Mouse (Mus musculus) right cerebral cortex, postnatal 25 days (tissue): Measurements from ENCODE around the gene Duox1.
A peak's percentile ranks its signal among the peaks of the same experiment; 100 is the strongest.
"Not testable (repeated sequence)": the region's sequence is repeated elsewhere in the genome, so short reads cannot be mapped to it uniquely, and the experiment has no call there.

Experiments
- DNase-seq: peaks from one replicate; pipeline ENCODE4 v3.0.0; 2022

Duox1 gene

DNA sequence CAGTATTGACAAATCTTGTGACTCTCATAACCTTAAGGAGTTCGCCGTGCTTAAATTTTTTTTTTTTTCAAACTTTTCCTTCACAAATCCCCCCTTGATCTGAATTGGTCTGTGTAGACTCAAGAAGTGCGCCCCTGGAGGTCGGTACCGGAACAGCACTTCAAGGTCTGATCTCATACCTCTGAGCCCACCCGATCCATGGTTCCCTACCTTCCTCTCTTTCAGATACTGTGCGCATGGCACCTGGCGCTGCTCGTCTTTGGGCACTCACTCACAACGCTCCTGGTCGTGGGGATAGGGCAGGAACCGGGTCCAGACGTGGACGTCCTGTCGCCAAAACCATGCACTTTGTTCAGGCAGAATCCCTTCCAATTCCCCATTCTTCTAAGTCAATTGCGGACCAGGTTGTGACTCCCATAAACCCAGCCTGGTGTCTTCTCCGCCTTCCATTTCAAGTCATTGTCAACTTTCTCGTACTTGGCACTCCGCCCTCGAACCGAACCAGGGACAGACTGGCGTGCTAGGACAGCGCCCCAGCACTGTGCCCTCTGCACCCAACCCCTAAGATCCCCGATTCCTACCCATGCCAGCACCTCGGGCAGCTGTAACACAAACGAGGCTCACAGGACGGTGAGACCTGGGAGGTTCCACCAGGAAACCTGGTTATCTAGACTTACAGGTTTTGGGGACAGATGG lies 2.6 kb upstream of the Duox1 start:
- no peak for DNase-seq

- no peak for DNase-seq
Measured at GRCm38 (mm10) chr2:122313536-122313935, 1.9 kb upstream of the Duox1 start, which contains the start of gene Duoxa1. Gene Duoxa1 (minus strand): TSS chr2:122313730.

DNA sequence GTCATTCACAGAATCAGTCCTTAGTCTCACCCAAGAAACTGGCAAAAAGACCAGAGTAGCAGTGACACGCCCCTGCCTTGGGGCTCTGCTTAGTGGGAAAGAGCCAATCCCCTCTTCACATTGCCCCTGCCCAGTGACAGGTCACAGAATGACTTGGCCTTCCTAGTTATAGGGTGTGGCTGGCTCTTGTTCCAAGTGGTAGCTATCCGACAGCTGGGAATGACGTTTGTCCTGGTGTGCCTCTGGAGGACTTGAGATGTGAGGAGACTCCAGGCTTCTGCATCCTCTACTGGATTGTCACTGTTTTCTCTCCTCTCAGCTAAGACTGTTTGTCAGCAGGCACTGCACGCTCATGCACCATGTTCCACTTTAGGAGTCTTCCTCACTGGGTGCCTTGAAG lies 1.9 kb downstream of the Duox1 start:
- no peak for DNase-seq

- no peak for DNase-seq
Measured at GRCm38 (mm10) chr2:122323960-122324359, 8.5 kb downstream of the Duox1 start.

- no peak for DNase-seq
Measured at GRCm38 (mm10) chr2:122324586-122324985, 9.1 kb downstream of the Duox1 start.

DNA sequence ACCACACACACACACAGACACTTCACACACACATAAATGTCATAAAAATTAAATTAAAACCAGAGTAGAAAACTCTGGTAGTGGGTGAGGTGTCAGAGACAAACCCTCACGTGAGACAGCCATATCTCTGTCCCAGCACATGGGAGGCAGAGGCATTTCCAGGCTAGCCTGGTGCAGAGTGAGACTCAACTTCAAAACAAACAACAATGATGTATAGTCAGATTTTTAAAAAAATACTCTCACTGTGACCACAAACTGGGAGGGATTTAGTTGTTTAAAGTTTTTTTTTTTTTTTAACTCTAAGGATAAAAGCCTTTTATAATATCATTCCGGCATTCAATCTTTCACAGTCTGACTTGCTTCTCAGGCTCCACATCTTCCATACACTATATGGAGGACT lies 9.9 kb downstream of the Duox1 start:
- no peak for DNase-seq

DNA sequence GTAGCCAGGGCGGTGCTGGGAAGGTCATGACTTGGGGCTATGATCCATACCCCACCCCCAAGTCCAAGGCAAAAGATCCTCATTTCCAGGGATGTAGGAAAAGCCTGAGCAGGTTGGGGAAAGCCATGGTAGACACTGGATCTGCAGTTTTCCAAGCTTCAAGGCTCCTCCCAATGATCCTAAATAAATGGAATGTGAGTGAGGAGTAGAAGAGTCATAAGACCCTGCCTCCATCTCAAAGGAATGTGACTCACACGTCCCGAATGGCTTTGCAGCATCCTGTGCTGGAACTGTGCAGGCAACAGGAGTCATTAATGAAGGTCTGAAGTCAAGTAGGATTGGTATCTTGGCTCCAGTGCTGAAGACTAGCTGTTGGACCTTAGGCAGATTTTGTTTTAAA lies 12.5 kb downstream of the Duox1 start:
- no peak for DNase-seq

DNA sequence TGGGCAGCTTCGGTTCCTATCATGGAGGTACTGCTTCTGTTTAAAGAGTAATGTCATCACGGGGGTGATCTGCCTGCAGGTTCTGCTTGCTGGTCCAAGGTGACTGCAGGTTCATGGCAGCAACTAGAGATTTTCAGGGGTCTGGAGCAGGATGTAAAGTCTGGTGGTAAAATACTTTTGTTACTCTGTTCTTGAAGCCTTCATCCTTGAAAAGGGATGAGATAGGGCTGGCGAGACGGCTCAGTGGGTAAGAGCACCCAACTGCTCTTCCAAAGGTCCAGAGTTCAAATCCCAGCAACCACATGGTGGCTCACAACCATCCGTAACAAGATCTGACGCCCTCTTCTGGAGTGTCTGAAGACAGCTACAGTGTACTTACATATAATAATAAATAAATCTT lies 14.8 kb downstream of the Duox1 start:
- DNase-seq, result not testable (repeated sequence)

GRCm38 (mm10) chr2:122332222-122332621 lies 16.8 kb downstream of the Duox1 start:
- DNase-seq, result no peak

DNA sequence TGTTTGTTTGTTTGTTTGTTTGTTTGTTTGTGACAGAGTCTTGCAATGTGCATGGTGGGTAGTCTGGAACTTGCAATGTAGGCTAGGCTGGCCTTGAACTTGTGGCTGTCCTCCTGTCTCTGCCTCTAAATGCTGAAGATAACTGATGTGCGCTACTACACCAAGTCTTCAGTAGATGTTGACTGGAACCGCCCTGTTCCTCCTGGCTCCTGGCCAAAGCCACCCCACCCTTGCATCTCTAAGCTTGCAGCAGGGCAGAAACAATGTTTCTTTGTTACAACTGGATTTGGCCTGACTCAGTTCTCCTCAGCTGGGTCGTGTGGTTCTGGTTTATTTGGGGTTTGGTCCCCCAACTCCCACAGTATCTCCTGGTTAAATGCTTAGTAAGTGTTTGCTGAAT lies 18.7 kb downstream of the Duox1 start:
- DNase-seq, result no peak

DNA sequence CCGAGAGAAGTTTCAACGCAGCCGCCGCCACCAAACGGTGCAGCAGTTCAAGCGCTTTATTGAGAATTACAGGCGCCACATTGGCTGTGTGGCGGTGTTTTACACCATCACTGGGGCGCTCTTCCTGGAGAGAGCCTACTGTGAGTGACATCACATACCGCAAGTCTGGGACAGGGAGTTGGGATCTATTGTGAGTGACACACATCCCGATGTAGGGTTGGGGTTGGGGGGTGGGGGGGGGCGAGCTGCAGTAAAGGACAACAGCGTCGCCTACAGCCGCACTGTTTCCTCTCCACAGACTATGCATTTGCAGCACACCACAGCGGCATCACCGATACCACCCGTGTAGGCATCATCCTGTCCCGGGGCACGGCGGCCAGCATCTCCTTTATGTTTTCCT lies 21.8 kb downstream of the Duox1 start:
- DNase-seq, result no peak

DNA sequence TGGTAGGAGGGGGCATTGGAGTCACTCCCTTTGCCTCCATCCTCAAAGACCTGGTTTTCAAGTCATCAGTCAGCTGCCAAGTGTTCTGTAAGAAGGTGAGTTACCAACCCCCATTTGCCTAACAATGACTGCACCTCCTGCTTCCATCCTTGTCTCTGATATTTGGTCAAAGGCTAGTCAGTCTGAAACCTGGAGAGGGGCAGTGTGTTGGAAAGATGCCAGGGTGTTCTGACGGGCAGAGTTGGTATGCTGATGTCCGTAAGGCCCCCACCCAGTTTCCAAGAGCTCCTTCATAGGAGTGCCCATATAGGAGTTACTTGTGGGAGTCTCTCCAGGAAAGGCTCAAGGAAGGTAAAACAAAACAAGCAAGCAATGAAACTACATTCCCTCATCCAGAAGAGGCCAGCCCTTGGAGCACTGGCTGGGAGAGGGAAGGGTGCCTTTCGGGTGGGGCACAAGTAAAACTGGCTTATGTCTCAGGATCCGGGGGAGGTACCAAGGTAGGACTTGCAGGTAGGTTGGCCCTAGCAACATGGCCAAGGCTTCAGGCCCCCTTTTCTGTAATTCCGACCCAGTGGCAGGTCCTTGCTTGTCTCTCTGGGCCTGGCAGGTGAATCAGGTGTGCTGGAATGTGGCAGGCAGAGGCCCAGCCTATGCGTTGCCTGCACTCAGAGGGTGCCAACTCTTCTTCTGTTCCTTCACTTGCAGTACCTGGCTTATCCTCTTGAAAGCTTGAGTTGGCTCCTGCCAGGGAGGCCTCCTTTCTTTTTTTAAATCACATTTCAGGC lies 29.8 kb downstream of the Duox1 start:
- DNase-seq, result no peak

- not testable (repeated sequence) for DNase-seq
Measured at GRCm38 (mm10) chr2:122346164-122346563, 30.7 kb downstream of the Duox1 start.

- no peak for DNase-seq
Measured at GRCm38 (mm10) chr2:122347257-122347656, 31.8 kb downstream of the Duox1 start.

- DNase-seq, result peak; percentile 92
Measured at GRCm38 (mm10) chr2:122348531-122349131, 33.2 kb downstream of the Duox1 start.

GRCm38 (mm10) chr2:122349136-122349785 lies 33.8 kb downstream of the Duox1 start:
- no peak for DNase-seq

DNA sequence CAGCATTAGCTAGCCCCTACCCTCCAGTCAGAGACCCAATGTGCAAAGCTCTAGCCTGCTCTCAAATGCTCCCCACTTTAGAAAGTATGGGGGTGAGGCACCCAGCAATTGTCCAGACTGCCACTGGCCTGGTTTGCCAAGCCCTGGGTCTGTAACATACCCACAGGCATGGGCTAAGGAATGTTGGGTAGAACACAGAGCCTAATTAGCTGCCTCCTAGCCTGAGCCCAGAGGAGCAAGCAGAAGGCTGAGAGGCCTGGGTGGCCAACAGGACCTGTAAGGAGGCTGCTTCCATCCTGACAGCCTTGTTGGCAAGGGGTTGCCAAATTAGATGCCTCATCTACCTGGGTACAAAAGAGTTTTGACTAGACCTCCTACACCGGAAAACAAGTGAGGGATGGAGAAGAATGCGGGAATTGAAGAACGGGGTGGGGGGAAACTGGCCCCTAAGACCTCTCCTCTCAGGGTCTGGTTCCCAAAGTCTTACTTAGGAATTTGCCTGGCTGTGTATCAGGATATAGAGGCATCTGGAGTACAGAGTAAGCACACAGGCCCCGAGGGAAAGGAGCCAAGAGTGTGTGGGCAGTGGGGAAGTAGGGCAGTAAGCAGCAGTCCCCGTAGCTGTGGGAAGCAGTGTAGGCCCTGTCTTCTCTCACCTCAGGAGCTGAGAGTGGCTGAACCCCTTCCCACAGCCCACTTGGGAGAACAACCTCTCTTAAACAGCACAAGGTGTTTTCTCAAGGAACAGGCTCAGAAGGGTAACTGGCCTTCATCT lies 35.9 kb downstream of the Duox1 start:
- peak; percentile 71 for DNase-seq

DNA sequence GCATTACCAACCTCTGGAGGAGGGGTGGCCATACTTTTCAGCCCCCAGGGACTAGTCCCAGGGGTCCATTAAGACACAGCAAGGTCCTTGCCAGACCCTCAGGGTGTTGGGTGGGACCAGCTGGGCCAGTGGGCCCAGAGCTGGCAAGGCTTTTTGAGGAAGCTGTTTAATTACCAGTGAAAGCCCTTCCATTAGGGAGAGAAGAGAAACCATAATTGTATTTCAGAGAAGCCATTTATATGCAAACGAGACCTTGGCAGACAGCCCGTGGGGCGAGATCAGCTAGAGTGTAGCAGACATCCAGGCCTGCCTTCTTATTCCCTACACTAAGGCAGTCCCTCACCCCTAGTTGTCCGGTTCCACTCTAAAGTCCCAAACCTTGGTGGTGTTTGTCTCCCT lies 36.5 kb downstream of the Duox1 start:
- peak; percentile 55 for DNase-seq

- DNase-seq, result no peak
Measured at GRCm38 (mm10) chr2:122352992-122353391, 37.5 kb downstream of the Duox1 start.

DNA sequence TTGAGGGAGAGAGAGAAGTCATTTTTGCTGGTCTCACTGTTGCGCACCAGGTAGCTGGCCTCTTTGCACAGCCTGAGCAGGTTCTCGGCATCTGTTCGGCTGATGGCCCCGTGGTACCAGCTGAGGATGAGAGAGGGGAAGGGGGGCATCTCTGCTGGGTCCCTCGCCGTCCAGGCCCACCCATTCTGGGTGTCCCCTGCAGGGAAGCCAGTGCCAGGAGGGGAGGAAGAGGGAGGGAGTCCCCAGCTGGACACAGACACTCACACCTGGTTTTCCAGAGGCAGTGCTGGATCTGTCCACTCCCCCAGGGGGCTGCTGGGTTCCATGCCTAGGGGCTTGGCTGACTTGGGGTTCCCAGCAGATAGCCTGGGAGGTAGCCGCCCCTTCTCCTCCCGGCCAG lies 38.3 kb downstream of the Duox1 start:
- DNase-seq, result no peak

GRCm38 (mm10) chr2:122354191-122354929 lies 38.9 kb downstream of the Duox1 start:
- DNase-seq, result no peak

DNA sequence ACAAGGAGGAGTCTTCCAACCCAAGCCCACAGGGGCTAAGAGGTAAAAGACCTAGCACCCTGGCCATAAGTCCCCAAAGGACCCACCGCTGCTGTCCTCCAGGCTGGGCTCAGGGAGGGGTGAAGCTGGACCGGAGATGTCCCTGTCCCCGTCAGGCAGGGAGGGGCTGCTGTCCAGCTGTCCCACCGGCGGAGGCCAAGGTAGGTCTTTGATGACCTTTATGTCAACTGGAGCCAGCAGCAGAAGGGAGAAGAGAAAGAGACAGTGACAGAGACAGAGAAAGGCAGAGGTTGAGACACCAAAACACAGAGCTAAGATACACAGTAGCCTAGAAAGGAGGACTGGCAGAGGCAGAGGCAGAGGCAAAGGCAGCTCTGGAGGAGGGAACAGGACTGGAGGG lies 39.9 kb downstream of the Duox1 start:
- DNase-seq, result no peak
